Mouse (Mus musculus) midbrain, embryonic 16.5 days (tissue): ENCODE data around the gene Lypd6b. TPM values are rescaled to one million over a fixed set of nuclear protein-coding genes. Genes with fewer than 3 reads are reported as not detected.

Experiments used
- ATAC-seq: fragments of 200-750 bp; cut with Nextera tagmentation; 2 replicates; pipeline ENCODE4 v1.8.0; 2017; ENCODE audit warnings: moderate TSS enrichment
- H3K27ac ChIP-seq: fragments of 300-500 bp; sonication (generic); 2 replicates; pipeline ENCODE4 v1.5.1; 2014; ENCODE audit warnings: mild to moderate bottlenecking, low read length, mixed read lengths
- H3K27me3 ChIP-seq: fragments of 300-500 bp; sonication (generic); 2 replicates; pipeline ENCODE4 v1.6.1; 2014; ENCODE audit warnings: low read depth, low read length, mixed read lengths; ENCODE audit not compliant: control insufficient read depth, insufficient read depth
- H3K36me3 ChIP-seq: fragments of 300-500 bp; sonication (generic); 2 replicates; pipeline ENCODE4 v1.6.1; 2014; ENCODE audit warnings: mild to moderate bottlenecking, low read length, moderate library complexity, mixed read lengths; ENCODE audit not compliant: control insufficient read depth, insufficient read depth
- H3K4me1 ChIP-seq: fragments of 300-500 bp; sonication (generic); 2 replicates; pipeline ENCODE4 v1.6.1; 2014; ENCODE audit warnings: mild to moderate bottlenecking, low read length, mixed read lengths; ENCODE audit not compliant: control insufficient read depth, insufficient read depth
- H3K4me2 ChIP-seq: fragments of 300-500 bp; sonication (generic); 2 replicates; pipeline ENCODE4 v1.6.1; 2014; ENCODE audit warnings: mild to moderate bottlenecking, low read length, mixed read lengths
- H3K4me3 ChIP-seq: fragments of 300-500 bp; sonication (generic); 2 replicates; pipeline ENCODE4 v1.5.1; 2014; ENCODE audit warnings: low read depth, mild to moderate bottlenecking, low read length, moderate library complexity, mixed read lengths
- H3K9ac ChIP-seq: fragments of 300-500 bp; sonication (generic); 2 replicates; pipeline ENCODE4 v1.6.1; 2014; ENCODE audit warnings: low read depth, low read length, mixed read lengths
- H3K9me3 ChIP-seq: fragments of 300-500 bp; sonication (generic); replicated peaks from 2 replicates; pipeline ENCODE4 v1.6.1; 2014; ENCODE audit warnings: mild to moderate bottlenecking, low read length, mixed read lengths; ENCODE audit not compliant: control insufficient read depth, poor library complexity, severe bottlenecking
- WGBS: fragments of 180-500 bp; shearing (Covaris S2); extraction: QIAGEN DNeasy Blood & Tissue Kit; methylation state at CpG from one replicate; pipeline ENCODE4 v1.1.7; 2014; 5-methylcytosine and 5-hydroxymethylcytosine counted together
- polyA plus RNA-seq: library from polyadenylated mRNA; unstranded; fragments of >200 nt; fragmentation: Nextera tagmentation; extraction: Ambion mirVana; gene quantifications from 2 replicates; pipeline ENCODE4 v1.2.1, GENCODE M21; 2015

Lypd6b gene
- polyA plus RNA-seq, 1 experiment from 2014 or later, result 20.5 TPM

DNA sequence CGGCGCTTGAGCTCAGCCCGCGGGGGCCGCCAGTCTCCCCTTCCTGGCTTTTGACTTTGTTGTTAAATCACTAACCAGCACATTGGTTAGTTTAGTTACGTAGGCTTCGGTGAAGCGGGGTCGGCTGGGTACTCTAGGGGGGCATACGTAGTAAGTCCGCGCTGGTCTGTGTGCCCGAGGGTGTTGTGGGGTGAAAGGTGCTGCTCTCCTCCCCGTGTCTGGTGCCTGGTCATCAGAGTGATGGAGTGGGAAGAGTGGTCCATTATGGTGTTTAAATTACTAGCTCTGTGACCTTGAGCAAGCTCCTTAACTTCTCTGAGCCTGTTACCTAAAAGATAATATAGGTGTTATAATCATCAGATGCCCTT is 547 bp downstream of the Lypd6b start:
- H3K4me2 ChIP-seq, result peak overlapping the region; percentile 73
- H3K9me3 ChIP-seq, result no peaks in the 10 kb centered on the region
- peak overlapping the region; percentile 58 for H3K4me3 ChIP-seq
- peak; percentile 63 for ATAC-seq
- no peaks in the 10 kb centered on the region for H3K36me3 ChIP-seq
- H3K4me1 ChIP-seq, result no peaks in the 10 kb centered on the region
- H3K27me3 ChIP-seq, result peaks cover 14% of the 10 kb centered on the region
- peak overlapping the region; percentile 81 for H3K9ac ChIP-seq
- 2% methylated on average over 14 of the region's 14 CpGs for WGBS
- H3K27ac ChIP-seq, result no peak overlapping the region

DNA sequence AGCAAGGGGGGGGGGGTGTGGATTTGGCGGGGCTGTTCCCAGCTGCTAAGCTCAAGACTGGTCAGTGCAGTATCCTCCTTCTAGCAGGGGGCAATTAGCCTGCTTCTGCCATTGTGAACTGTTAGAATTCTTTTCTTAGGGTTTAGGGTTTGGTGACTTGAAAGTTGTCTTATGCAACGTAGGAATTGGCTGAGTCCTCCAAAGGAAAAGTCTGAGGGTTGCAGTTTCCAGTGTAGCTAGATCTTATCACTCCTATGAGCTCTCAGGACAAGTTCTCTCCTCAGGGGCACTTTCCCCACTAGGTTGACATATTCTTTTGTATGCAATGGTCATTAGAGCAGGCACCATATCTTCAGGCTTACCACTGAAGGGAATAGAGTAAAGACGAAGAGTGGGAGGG is 1.2 kb downstream of the Lypd6b start:
- peak; percentile 16; the same call in 1 of the 2 replicates for ATAC-seq
- Histone ChIP-seq H3K9ac (no peak overlapping the region), H3K27me3 (peaks cover 14% of the 10 kb centered on the region), H3K4me2 (peak overlapping the region; percentile 73; the same call in 1 of the 2 replicates), H3K4me1 (no peaks in the 10 kb centered on the region), H3K9me3 (no peaks in the 10 kb centered on the region), H3K27ac (no peak overlapping the region), H3K36me3 (no peaks in the 10 kb centered on the region), H3K4me3 (peak overlapping the region; percentile 58; the same call in 1 of the 2 replicates)
- WGBS, result 14% methylated on average over 3 of the region's 3 CpGs

DNA sequence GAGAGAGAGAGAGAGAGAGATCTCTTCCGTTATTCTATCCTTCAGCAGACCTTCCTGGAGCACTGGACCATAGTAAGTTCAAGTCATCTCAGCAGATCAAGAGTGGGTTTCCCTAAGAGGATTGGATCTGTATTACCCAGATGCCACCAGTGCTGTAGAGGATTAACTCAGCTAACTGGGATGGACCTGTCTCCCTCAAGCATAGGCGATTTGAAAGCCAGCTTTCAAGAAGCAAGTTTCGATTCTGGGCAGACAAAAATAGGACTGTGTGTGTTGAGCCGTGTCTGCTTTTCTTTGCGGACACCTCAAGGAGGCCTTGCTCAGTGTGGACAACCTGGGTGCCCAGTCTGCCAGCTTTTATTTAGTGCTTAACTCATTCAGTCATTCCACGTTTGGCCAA is 1.6 kb downstream of the Lypd6b start:
- no peak for ATAC-seq
- Histone ChIP-seq H3K9ac (no peak overlapping the region), H3K4me1 (no peaks in the 10 kb centered on the region), H3K4me2 (no peak overlapping the region; the same call in 1 of the 2 replicates), H3K27ac (no peak overlapping the region), H3K4me3 (no peak overlapping the region), H3K9me3 (no peaks in the 10 kb centered on the region), H3K27me3 (peaks cover 14% of the 10 kb centered on the region), H3K36me3 (no peaks in the 10 kb centered on the region)
- WGBS, result 71% methylated on average over 6 of the region's 6 CpGs

DNA sequence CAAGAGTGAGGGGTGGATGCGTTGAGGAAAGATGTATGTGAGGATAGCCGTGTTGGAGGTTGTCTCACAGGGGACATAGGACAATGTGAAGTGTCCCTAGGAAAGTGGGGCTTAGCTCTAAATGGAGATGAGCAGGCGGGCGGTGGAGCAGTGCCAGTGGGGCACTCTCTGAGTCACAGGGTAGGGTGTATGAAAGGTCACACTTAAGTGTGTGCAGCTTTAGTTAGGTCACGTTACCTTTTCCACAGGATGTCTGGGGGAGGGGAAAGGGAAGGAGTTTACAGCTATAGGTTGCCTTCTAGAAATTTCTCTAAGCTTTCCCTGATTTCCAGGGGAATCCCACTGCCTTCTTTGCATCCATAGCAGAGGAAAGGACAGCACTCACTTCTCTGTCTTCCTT is 2.0 kb downstream of the Lypd6b start:
- WGBS, result 80% methylated on average over 5 of the region's 5 CpGs
- Histone ChIP-seq H3K27me3 (peaks cover 14% of the 10 kb centered on the region), H3K4me1 (no peaks in the 10 kb centered on the region), H3K9ac (no peak overlapping the region), H3K4me3 (no peak overlapping the region), H3K27ac (no peak overlapping the region), H3K4me2 (no peak overlapping the region; the same call in 1 of the 2 replicates), H3K9me3 (no peaks in the 10 kb centered on the region), H3K36me3 (no peaks in the 10 kb centered on the region)
- ATAC-seq, result no peak

DNA sequence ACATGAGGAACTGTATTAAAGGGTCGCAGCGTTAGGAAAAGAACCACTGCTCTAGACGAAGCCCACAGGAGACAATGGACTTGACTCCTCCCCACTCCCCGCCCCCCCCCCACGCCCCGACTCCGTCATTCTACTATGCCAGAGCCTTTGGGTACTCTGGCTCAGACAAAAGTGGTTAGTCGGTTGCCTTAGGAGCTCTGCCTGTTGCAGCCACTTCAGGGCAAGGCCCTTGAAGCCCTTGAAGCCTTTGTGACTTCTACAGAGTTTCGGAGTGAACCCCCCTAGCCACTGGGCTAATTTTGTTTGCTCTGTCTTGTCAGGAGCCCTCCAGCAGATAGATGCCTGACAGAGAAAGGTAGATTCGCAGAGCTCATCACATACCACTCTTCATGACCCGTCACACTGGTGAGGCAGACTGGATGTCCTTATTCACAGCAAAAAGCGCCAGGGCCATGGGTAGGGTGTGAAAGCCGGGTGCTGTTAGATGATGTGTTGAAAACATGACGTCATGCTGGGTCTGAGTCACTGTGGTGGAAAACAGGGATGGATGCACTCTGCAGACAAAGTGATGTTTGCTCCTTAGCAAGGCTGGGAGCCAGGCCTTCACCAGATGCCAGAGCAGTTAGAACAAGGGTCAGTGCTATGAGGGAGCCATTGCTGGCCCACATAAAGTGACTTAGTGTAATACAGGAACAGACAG is 10.1 kb downstream of the Lypd6b start:
- Histone ChIP-seq H3K27ac (no peak overlapping the region), H3K4me3 (no peak overlapping the region), H3K9ac (no peak overlapping the region), H3K36me3 (no peaks in the 10 kb centered on the region), H3K27me3 (no peaks in the 10 kb centered on the region), H3K9me3 (no peaks in the 10 kb centered on the region), H3K4me1 (no peaks in the 10 kb centered on the region), H3K4me2 (no peak overlapping the region)
- ATAC-seq, result no peak
- WGBS, result 56% methylated on average over 14 of the region's 14 CpGs

DNA sequence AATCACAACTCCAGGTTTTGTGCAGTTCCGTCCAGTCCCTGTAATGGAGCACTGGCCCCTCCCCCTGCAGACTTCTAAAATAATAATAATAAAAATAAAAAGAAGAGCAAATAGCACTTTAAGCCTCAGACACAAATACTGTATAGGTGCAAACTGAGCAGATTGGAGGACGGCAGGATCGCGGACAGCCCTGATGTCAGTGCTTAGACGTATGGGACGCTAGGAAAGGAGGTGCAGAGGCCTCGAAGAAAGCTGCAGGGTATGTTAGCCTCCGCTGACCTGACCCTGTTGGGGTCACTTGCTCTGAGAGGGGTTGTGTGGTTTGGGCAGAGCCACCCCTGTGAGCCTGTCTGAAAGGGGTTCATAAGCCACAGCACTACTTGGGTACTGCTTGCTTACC is 17.0 kb downstream of the Lypd6b start:
- no peak overlapping the region for H3K27ac ChIP-seq
- WGBS, result 82% methylated on average over 8 of the region's 8 CpGs
- H3K4me3 ChIP-seq, result no peak overlapping the region
- no peak overlapping the region for H3K4me2 ChIP-seq
- H3K27me3 ChIP-seq, result no peaks in the 10 kb centered on the region
- ATAC-seq, result no peak
- no peaks in the 10 kb centered on the region for H3K9me3 ChIP-seq
- H3K36me3 ChIP-seq, result no peaks in the 10 kb centered on the region
- no peak overlapping the region for H3K9ac ChIP-seq
- H3K4me1 ChIP-seq, result 0 out of 2 replicates have a peak, but pooled peaks cover 6% of the 10 kb centered on the region

- no peak overlapping the region for H3K9ac ChIP-seq
- no peak overlapping the region for H3K4me3 ChIP-seq
- H3K9me3 ChIP-seq, result no peaks in the 10 kb centered on the region
- ATAC-seq, result 0 out of 2 replicates have a peak, but pooled peaks have one; percentile 28
- H3K27ac ChIP-seq, result no peak overlapping the region
- H3K4me2 ChIP-seq, result no peak overlapping the region
- 0 out of 2 replicates have a peak, but pooled peaks cover 6% of the 10 kb centered on the region for H3K4me1 ChIP-seq
- no peaks in the 10 kb centered on the region for H3K36me3 ChIP-seq
- 70% methylated on average over 11 of the region's 11 CpGs for WGBS
- H3K27me3 ChIP-seq, result no peaks in the 10 kb centered on the region
These were observed 18.4 kb downstream of the Lypd6b start for GRCm38 (mm10) chr2:49805736-49806371.

- no peak overlapping the region for H3K27ac ChIP-seq
- H3K4me1 ChIP-seq, result peaks cover 13% of the 10 kb centered on the region; the same call in 1 of the 2 replicates
- H3K27me3 ChIP-seq, result no peaks in the 10 kb centered on the region
- no peak overlapping the region for H3K4me2 ChIP-seq
- no peak overlapping the region for H3K9ac ChIP-seq
- no peaks in the 10 kb centered on the region for H3K36me3 ChIP-seq
- H3K4me3 ChIP-seq, result no peak overlapping the region
- WGBS, result 94% methylated on average over 6 of the region's 6 CpGs
- no peaks in the 10 kb centered on the region for H3K9me3 ChIP-seq
- no peak for ATAC-seq
These were observed 22.0 kb downstream of the Lypd6b start for GRCm38 (mm10) chr2:49809496-49809895.

- no peaks in the 10 kb centered on the region for H3K36me3 ChIP-seq
- peaks cover 8% of the 10 kb centered on the region; the same call in 1 of the 2 replicates for H3K4me1 ChIP-seq
- no peaks in the 10 kb centered on the region for H3K27me3 ChIP-seq
- no peak overlapping the region for H3K9ac ChIP-seq
- H3K27ac ChIP-seq, result no peak overlapping the region
- H3K4me2 ChIP-seq, result no peak overlapping the region
- WGBS, result 22% methylated on average over 11 of the region's 11 CpGs
- no peaks in the 10 kb centered on the region for H3K9me3 ChIP-seq
- no peak overlapping the region for H3K4me3 ChIP-seq
- no peak for ATAC-seq
These were observed 23.9 kb downstream of the Lypd6b start for GRCm38 (mm10) chr2:49811420-49811819.
